13 mouse cellular contexts compared by ENCODE assay signal in genomic region chr5:64500413-64500812, GRCm38 (mm10).
DNase-seq lines count a peak whose midpoint lies in the region; ATAC-seq and TF ChIP-seq lines count a peak whose summit lies in the region.
"Had no signal": no experiment of that assay in that cellular context is flagged by ENCODE, and none has a peak within 500 bp of the region (broad histone marks: within the 10 kb centered on the region; RNA-seq: fewer than 3 reads in every experiment).

No protein-coding gene starts in this region.

- no peaks in the 10 kb centered on the region for H3K36me3 ChIP-seq in intestine, embryonic 15.5 days
- H3K36me3 ChIP-seq in intestine, postnatal 0 days (ENCODE audit: control insufficient read depth, insufficient read depth): no peaks in the 10 kb centered on the region
- H3K36me3 ChIP-seq in ES-E14 (ENCODE audit: control insufficient read depth, insufficient read depth, low read length, poor library complexity, severe bottlenecking): no peaks in the 10 kb centered on the region
- no peaks in the 10 kb centered on the region for H3K36me3 ChIP-seq in embryonic facial prominence, embryonic 15.5 days
- H3K36me3 ChIP-seq in small intestine, adult 2 months (ENCODE audit: control insufficient read depth, insufficient read depth, low read length): no peaks in the 10 kb centered on the region
- no peaks in the 10 kb centered on the region for H3K36me3 ChIP-seq in forebrain, embryonic 15.5 days
- no peaks in the 10 kb centered on the region for H3K36me3 ChIP-seq in kidney, embryonic 16.5 days (ENCODE audit: insufficient read depth, low read length)
- H3K36me3 ChIP-seq: heart, embryonic 13.5 days; hindbrain, embryonic 13.5 days; limb, embryonic 10.5 days had no signal

- no peaks in the 10 kb centered on the region for H3K27me3 ChIP-seq in intestine, embryonic 15.5 days (replicated peaks)
- H3K27me3 ChIP-seq in intestine, postnatal 0 days (replicated peaks; ENCODE audit: control insufficient read depth, insufficient read depth, low read length): no peaks in the 10 kb centered on the region
- H3K27me3 ChIP-seq in embryonic facial prominence, embryonic 15.5 days: no peaks in the 10 kb centered on the region
- H3K27me3 ChIP-seq in small intestine, adult 2 months (ENCODE audit: control insufficient read depth, insufficient read depth, low read length): no peaks in the 10 kb centered on the region
- no peaks in the 10 kb centered on the region for H3K27me3 ChIP-seq in forebrain, embryonic 15.5 days
- no peaks in the 10 kb centered on the region for H3K27me3 ChIP-seq in kidney, embryonic 16.5 days (ENCODE audit: insufficient read depth, low read length)
- H3K27me3 ChIP-seq: heart, embryonic 13.5 days; hindbrain, embryonic 13.5 days had no signal

- in situ Hi-C loops in ES-E14 (cut with MboI; ENCODE audit: low sequenced_read_pairs in 2 of 2, unreplicated experiment in 2 of 2): loop anchor here in 1 of 2 experiments (10.0 kb wide), 1 partner anchor 314 kb away; no protein-coding TSS in a partner anchor

- no peak overlapping the region for H3K4me2 ChIP-seq in intestine, embryonic 15.5 days (replicated peaks)
- H3K4me2 ChIP-seq in intestine, postnatal 0 days (replicated peaks; ENCODE audit: low read depth): no peak overlapping the region
- H3K4me2 ChIP-seq in embryonic facial prominence, embryonic 15.5 days (replicated peaks): no peak overlapping the region
- no peak overlapping the region for H3K4me2 ChIP-seq in forebrain, embryonic 15.5 days (replicated peaks)
- no peak overlapping the region for H3K4me2 ChIP-seq in kidney, embryonic 16.5 days (replicated peaks; ENCODE audit: low read depth, low read length)
- H3K4me2 ChIP-seq: heart, embryonic 13.5 days; hindbrain, embryonic 13.5 days had no signal

- ATAC-seq in intestine, embryonic 15.5 days: 0 out of 2 replicates have a peak, but pooled peaks have one; percentile 39
- ATAC-seq in intestine, postnatal 0 days: no peak
- no peak for ATAC-seq in embryonic facial prominence, embryonic 15.5 days (ENCODE audit: insufficient number of reproducible peaks, low FRiP score, low TSS enrichment, low read depth)
- ATAC-seq in forebrain, embryonic 15.5 days (replicated peaks): no peak
- ATAC-seq in kidney, embryonic 16.5 days (ENCODE audit: low FRiP score, low TSS enrichment): no peak

- no peak overlapping the region for H3K9ac ChIP-seq in intestine, embryonic 15.5 days
- no peak overlapping the region for H3K9ac ChIP-seq in intestine, postnatal 0 days (ENCODE audit: low read depth, low read length)
- peak overlapping the region; percentile 21; the same call in 1 of the 2 replicates for H3K9ac ChIP-seq in ES-E14 (ENCODE audit: insufficient read depth, low read depth, low read length, poor library complexity, severe bottlenecking)
- no peak overlapping the region for H3K9ac ChIP-seq in embryonic facial prominence, embryonic 15.5 days
- H3K9ac ChIP-seq in forebrain, embryonic 15.5 days (replicated peaks): no peak overlapping the region
- H3K9ac ChIP-seq in kidney, embryonic 16.5 days (replicated peaks; ENCODE audit: low read length): no peak overlapping the region
- H3K9ac ChIP-seq: heart, embryonic 13.5 days; hindbrain, embryonic 13.5 days had no signal

- H3K4me1 ChIP-seq in intestine, embryonic 15.5 days (replicated peaks): peaks cover 13% of the 10 kb centered on the region; the same call in 1 of the 2 replicates
- H3K4me1 ChIP-seq in intestine, postnatal 0 days (replicated peaks; ENCODE audit: control insufficient read depth, insufficient read depth, low read length): peaks cover 5% of the 10 kb centered on the region; the same call in 1 of the 2 replicates
- H3K4me1 ChIP-seq in ES-E14 (ENCODE audit: control insufficient read depth in 2 of 2, insufficient read depth in 2 of 2, low read length in 2 of 2, poor library complexity in 1 of 2): peaks cover 5 to 19% of the 10 kb centered on the region in 2 experiments; a peak in 3 of 4 replicates
- H3K4me1 ChIP-seq in embryonic facial prominence, embryonic 15.5 days: peaks cover 30% of the 10 kb centered on the region
- peaks cover 19% of the 10 kb centered on the region; the same call in 1 of the 2 replicates for H3K4me1 ChIP-seq in small intestine, adult 2 months (ENCODE audit: control insufficient read depth, insufficient read depth, insufficient read length, low read length)
- peaks cover 9% of the 10 kb centered on the region for H3K4me1 ChIP-seq in forebrain, embryonic 15.5 days
- peaks cover 25% of the 10 kb centered on the region for H3K4me1 ChIP-seq in kidney, embryonic 16.5 days (ENCODE audit: insufficient read depth, low read length)

- H3K4me3 ChIP-seq in intestine, embryonic 15.5 days (replicated peaks): no peak overlapping the region
- H3K4me3 ChIP-seq in intestine, postnatal 0 days (ENCODE audit: low read depth, low read length): no peak overlapping the region
- H3K4me3 ChIP-seq in ES-E14 (ENCODE audit: insufficient read depth in 1 of 2, low read depth in 1 of 2, low read length in 2 of 2, poor library complexity in 1 of 2, severe bottlenecking in 1 of 2): no peak overlapping the region
- no peak overlapping the region for H3K4me3 ChIP-seq in embryonic facial prominence, embryonic 15.5 days (replicated peaks)
- no peak overlapping the region for H3K4me3 ChIP-seq in small intestine, adult 2 months (ENCODE audit: low read depth, low read length)
- H3K4me3 ChIP-seq in forebrain, embryonic 15.5 days: no peak overlapping the region
- no peak overlapping the region for H3K4me3 ChIP-seq in kidney, embryonic 16.5 days (ENCODE audit: low read length)
- H3K4me3 ChIP-seq: heart, embryonic 13.5 days; hindbrain, embryonic 13.5 days; limb, embryonic 10.5 days had no signal

- TF ChIP-seq POLR2A in small intestine, adult 2 months (IDR thresholded peaks at IDR 0.05; ENCODE audit: low read depth, low read length): no peak

- no peaks in the 10 kb centered on the region for H3K9me3 ChIP-seq in intestine, embryonic 15.5 days
- H3K9me3 ChIP-seq in intestine, postnatal 0 days (ENCODE audit: control insufficient read depth): no peaks in the 10 kb centered on the region
- no peaks in the 10 kb centered on the region for H3K9me3 ChIP-seq in ES-E14 (ENCODE audit: control insufficient read depth, insufficient read depth, low read depth, low read length)
- no peaks in the 10 kb centered on the region for H3K9me3 ChIP-seq in embryonic facial prominence, embryonic 15.5 days (replicated peaks)
- H3K9me3 ChIP-seq in forebrain, embryonic 15.5 days: no peaks in the 10 kb centered on the region
- no peaks in the 10 kb centered on the region for H3K9me3 ChIP-seq in kidney, embryonic 16.5 days (ENCODE audit: low read length)
- H3K9me3 ChIP-seq: heart, embryonic 13.5 days; hindbrain, embryonic 13.5 days; limb, embryonic 10.5 days had no signal

- no peak for DNase-seq in ES-E14 (ENCODE audit: low read depth, low spot score)
- DNase-seq in embryo, embryonic 10 days (ENCODE audit: low spot score): no peak
- DNase-seq: cerebellum, postnatal 36 days; midbrain, embryonic 14.5 days had no signal

- TF ChIP-seq CTCF in intestine, postnatal 0 days (IDR thresholded peaks at IDR 0.05; ENCODE audit: low read depth): no peak
- TF ChIP-seq CTCF in small intestine, adult 2 months (IDR thresholded peaks at IDR 0.05; ENCODE audit: extremely low read depth, insufficient read length, insufficient replicate concordance, low read depth, low read length): no peak

- no peak overlapping the region for H3K27ac ChIP-seq in intestine, embryonic 15.5 days
- no peak overlapping the region for H3K27ac ChIP-seq in intestine, postnatal 0 days (ENCODE audit: low read depth, low read length)
- H3K27ac ChIP-seq in ES-E14 (ENCODE audit: insufficient read depth, low read depth, low read length, poor library complexity, severe bottlenecking): peak overlapping the region; percentile 90
- H3K27ac ChIP-seq in embryonic facial prominence, embryonic 15.5 days (replicated peaks): peak overlapping the region; percentile 56
- peak overlapping the region; percentile 29; the same call in 1 of the 2 replicates for H3K27ac ChIP-seq in small intestine, adult 2 months (ENCODE audit: insufficient read depth, low read depth, low read length)
- H3K27ac ChIP-seq in forebrain, embryonic 15.5 days (replicated peaks): no peak overlapping the region
- H3K27ac ChIP-seq in kidney, embryonic 16.5 days (ENCODE audit: low read length): no peak overlapping the region
- H3K27ac ChIP-seq: heart, embryonic 13.5 days; hindbrain, embryonic 13.5 days; limb, embryonic 10.5 days had no signal

- WGBS in intestine, embryonic 15.5 days: 56% methylated on average over 8 of the region's 8 CpGs
- 46% methylated on average over 8 of the region's 8 CpGs for WGBS in intestine, postnatal 0 days
- 49% methylated on average over 8 of the region's 8 CpGs for WGBS in embryonic facial prominence, embryonic 15.5 days
- WGBS in small intestine, adult 2 months: 22% methylated on average over 8 of the region's 8 CpGs
- WGBS in forebrain, embryonic 15.5 days: 93% methylated on average over 8 of the region's 8 CpGs
- 46% methylated on average over 8 of the region's 8 CpGs for WGBS in kidney, embryonic 16.5 days

TF ChIP-seq in ES-E14, 5 proteins besides CTCF, POLR2A, EP300 and RAD21:
- TF ChIP-seq ZC3H11A (IDR thresholded peaks at IDR 0.05; ENCODE audit: borderline replicate concordance, low read depth, low read length) (no peak), CHD2 (IDR thresholded peaks at IDR 0.05; ENCODE audit: low read depth, low read length) (no peak), ZNF384 (IDR thresholded peaks at IDR 0.05; ENCODE audit: low read depth, low read length) (no peak), MAFK (IDR thresholded peaks at IDR 0.05; ENCODE audit: insufficient read depth, low read depth, low read length) (no peak), HCFC1 (IDR thresholded peaks at IDR 0.05; ENCODE audit: borderline replicate concordance, insufficient read depth, low read length) (no peak)

Comparison
In these comparisons a context has a peak if more than half of its experiments do, and no peak if none do; other contexts are left out.
1. H3K27ac ChIP-seq: peak in ES-E14 (single experiment), embryonic facial prominence, embryonic 15.5 days (single experiment) and small intestine, adult 2 months (single experiment); none in intestine, embryonic 15.5 days (single experiment), intestine, postnatal 0 days (single experiment), forebrain, embryonic 15.5 days (single experiment) and kidney, embryonic 16.5 days (single experiment).